Mouse (Mus musculus): ENCODE measurements around the gene Gm20715.

DNA sequence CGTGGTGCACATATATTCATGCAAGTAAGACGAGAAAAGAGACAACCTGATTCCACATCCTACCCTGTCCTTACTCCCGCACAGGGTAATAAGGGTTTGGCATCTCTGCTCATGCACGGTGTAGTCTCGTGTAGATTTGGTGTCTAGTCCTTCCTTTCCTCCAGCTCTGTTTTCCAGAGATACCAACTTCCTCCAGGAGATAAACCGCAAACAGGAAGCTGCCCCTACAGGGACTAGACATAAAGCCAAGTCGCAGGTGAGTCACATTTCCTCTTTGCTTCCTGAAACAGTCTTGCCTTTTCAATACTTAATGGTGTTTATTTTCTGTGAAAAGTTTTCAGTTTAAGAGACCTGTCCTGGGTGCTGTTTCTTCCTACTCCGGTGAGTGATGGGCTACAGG, 26.1 kb upstream of the Gm20715 start:
- TF ChIP-seq CTCF (IDR thresholded peaks at IDR 0.05; ENCODE audit: low read depth, low read length), result no peak
- TF ChIP-seq EP300 (IDR thresholded peaks at IDR 0.05; ENCODE audit: insufficient read depth, low read depth, low read length), result no peak

Measured in ES-Bruce4 (cell line).